Mouse (Mus musculus) layer of hippocampus, postnatal 36 days (tissue): Measurements from ENCODE around the gene Phkg2. TPM values are rescaled to one million over a fixed set of nuclear protein-coding genes. Genes with fewer than 3 reads are reported as not detected.

Experiments used
- DNase-seq, 2 experiments: peaks; one replicate each; pipeline ENCODE4 v3.0.0; 2022
- total RNA-seq, 2 experiments: library from RNA; stranded (reverse); gene quantifications; 2 replicates each; pipeline ENCODE4 v1.2.3; 2021

Phkg2 gene
- total RNA-seq, result 10 to 100 TPM; 86.3 to 95.5 TPM

DNA sequence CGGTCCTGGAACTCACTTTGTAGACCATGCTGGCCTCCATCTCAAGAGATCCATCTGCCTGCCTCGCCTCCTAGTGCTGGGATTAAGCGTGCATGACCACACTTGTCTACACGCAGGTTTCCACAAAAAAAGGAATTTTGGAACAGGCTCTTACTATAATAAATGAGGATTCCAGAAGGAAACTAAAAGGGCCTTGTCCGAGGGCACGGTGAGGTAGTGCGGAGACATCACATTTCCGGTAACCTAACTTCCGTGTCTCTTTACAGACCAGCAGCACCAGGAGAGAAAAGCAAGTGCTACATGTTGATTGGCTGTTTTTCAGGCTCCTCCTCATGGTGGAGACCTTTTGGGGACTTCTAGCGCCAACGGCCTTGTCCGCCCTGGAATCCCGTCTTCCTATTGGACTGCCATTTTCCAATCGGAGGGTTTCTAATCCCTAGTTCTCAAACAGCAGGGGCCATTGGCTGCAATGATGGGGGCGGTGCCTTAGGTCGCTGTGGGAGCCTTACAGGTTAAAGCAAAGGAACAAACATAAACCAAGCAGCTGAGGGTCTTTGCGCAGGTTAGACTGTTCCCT lies at the start of gene Phkg2:
TSS of gene Phkg2 (plus strand) at position 446 of the 577 bp plus-strand sequence.
- peak; percentile 89 to 90 for DNase-seq

DNA sequence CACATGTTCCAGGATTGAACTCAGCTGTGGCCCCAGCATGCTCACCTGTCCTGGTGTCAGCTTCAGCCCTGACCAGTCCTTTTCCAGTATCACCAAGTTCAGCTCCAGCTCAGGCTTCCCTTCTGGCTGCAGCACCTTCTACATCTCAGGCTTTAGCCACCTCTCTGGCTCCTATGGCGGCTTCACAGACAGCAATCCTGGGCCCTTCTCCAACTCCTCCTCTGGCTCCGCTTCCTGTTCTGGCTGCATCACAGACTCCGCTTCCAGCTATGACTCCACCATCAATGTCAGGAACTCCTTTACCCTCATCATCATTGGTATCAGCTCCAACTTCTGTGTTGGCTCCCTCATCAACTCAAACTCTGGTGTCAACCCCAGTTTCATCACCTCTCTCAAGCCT lies 31.5 kb upstream of the Phkg2 start:
- DNase-seq, result no peak

DNA sequence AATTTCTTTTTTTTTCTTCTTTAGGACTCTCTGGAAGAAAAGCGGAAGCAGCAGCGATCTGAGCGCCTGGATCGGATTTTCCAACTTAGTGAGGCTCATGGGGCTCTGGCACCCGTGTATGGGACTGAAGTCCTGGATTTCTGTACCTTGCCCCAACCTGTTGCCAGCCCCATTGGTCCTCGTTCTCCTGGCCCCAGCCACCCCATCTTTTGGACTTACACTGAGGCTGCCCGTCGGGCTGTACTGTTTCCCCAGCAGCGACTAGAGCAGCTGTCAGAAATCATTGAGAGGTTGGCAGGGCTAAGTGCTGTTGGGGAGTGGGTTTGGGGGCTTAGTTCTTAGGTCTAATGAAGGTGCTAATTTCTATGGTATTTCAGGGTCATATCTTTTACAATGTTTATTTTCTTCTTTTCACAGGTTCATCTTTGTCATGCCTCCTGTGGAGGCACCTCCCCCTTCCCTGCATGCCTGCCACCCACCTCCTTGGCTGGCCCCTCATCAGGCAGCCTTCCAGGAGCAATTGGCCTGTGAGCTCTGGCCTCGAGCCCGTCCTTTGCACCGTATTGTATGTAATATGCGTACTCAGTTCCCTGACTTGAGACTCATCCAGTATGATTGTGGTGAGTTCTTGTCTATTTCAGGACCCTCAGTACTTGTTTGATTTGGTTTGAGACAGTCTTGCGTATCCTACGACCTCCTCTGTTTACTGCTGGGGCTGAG lies 23.9 kb upstream of the Phkg2 start:
- DNase-seq, result peak in 1 of 2 experiments; percentile 34

DNA sequence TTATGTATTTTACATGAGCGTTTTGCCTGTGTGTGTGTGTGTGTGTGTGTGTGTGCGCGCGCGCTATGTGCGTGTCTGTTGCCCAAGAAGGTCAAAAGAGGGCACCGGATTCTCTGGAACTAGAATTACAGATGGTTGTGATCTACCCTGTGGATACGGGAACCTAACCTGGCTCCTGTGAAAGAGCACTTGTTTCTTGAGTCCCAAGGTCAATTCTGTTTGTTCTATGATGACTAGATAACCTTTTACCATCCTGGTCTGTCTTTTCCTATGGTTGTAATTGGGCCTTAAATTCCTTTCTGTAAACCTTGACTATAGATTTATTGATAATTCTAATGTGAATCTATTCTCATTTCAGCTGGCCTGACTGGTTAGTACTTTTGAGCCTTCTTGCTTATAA lies 21.6 kb upstream of the Phkg2 start:
- DNase-seq, result no peak

DNA sequence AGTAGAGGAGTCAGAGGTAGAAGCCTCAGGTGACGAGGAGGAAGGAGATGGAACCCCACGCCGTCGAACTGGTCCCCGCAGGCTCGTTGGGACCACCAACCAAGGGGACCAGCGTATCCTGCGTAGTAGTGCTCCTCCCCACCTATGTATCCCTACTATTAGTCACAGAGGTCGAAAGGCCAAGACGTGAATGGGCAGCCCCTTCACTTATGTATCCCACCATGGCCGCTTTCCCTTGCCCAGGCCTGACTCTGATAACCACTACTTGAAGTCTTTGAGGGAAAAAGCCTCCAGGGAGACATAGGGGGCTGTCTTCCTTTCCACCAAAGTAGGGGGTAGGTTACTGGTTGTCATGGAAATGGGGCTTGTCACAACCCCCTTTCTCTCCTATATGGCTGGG lies 12.6 kb upstream of the Phkg2 start:
- DNase-seq, result no peak

DNA sequence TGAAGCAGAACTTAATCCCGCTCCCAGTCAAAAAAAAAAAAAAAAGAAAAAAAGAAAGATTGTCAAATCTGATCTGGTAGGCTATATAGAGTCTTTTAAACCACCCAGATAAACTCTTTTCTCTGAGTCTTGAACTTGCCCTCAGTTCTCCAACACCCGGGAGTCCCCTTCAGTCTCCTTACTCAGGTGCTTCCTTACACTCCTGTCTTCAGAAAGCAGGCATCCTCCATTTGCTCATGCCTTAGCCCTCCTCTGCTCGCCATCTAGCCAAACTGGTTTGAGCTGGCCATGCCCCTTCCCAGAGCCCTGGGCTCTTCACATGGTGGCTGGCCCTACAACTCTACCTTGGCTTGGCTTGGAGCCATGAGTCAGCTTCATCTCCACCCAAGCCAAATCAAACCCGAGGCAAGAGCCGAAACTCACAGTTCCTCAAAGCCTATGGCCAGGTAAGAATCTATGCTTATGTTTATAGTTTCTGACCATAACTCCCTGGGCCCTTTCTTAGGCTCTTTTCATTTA lies 11.7 kb upstream of the Phkg2 start, which contains the start of gene Tmem265:
TSS of gene Tmem265 (plus strand) at position 51 of the 519 bp plus-strand sequence.
- DNase-seq, result no peak

DNA sequence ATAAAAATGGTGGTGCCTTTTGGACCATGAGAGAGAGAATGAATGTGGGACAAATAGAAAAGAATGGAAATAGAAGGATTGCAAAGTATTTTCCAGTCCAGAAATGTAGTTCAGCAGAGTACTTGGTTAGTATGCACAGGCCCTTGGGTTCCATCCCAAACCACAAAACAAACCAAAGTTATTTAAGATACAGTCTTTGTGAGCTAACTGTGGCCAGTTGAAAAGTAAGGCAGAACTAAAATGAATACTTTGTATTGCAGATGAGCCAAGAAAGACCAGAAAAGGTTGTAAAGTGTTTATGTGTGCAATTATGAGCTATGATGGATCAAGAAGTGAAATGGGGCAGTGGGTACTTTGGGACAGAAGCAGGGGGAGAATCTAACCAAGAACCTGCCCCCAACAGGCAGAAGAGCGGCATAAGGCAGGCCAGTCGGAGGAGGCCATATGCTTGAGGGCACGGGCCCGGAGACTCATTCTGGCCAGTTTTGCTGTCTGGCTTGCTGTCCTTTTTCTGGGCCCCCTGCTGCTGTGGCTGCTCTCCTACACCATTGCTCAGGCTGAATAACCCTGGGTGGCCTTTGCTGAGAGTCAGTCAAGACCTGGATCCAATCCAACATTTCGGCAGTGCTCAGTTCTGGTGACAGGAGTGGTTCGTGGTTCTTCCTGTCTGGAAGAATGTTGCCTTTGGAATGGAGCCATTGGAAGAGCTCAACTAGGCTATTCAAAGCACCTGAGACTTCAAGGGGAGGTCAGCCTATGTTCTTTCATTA lies 8.6 kb upstream of the Phkg2 start:
- DNase-seq, result no peak

DNA sequence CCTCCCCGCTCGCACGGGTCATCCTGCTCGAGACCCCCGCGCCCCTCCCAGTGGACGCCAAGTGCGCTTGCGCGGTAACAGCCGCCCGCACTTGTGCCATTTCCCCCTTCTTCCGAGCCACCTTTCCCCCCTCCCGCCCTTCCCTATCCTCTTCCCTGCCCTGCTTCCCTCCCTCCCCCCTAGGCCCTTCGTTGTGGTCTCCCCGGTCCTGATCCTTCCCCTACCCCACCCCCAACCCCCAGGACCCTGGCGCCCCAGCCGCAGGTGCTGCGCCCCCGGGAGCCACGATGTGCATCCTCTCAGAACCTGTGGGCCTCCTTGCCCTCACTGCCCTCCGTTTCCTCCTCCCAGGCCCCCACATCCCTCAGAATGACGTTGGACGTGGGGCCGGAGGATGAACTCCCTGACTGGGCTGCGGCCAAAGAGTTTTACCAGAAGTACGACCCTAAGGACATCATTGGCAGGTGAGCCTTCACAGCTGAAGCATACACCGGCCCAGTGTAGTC lies 416 bp downstream of the Phkg2 start:
- DNase-seq, result no peak

DNA sequence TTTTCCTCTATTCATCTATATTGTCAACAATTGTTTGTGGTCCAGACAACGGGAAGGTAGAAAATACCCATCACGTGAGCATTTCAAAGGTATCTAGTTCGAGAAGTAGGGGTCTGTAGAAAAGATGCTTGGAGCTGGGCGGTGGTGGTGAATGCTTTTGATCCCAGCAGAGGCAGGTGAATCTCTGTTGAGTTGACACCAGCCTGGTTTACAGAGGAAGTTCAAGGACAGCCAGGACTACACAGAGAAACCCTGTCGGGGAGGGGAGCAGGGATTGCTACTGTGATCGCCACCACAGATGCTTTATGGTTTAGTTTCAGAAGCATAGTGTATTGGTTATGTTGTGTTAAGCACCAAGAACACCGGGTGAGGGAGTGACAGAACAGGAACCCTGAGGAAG lies 975 bp downstream of the Phkg2 start:
- no peak for DNase-seq

DNA sequence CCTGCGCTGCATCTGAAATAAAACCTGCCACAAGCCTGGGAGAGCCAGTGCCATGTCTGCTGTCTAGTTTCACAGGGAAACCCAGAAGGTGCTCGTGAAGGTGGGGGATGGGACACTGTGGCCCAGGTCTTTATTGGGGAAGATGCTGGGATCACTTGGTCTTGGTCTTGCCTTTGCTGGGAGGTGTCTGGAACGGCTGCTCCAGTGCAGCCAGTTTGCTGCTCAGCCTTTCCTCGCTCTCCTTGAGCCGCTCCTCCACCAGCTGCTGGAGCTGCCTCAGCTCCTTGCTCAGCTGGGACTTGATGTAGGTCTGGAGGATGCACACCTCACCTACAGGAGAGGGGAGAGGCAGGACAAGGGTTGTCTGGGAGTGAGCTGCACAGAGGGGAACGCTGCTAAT lies 10.1 kb downstream of the Phkg2 start:
- DNase-seq, result no peak

DNA sequence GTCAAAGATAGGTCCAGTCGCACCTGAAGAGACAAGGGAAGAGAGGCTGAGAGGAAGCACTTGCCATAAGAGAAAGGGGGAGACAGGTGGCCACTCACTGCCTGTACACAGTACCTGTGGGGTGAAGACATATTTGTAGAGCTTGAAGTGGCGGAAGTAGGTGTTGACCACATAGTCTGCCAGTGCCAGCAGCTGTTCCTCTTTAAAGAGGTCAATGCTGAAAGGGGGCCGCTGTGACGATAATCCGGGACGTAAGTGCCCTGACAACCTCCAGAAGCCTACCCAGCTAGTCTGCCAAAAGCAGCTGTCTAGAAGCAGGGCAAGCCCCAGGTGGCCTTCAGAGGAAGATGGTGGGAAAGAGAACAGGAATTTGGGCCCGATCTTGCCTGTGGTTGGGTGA lies 11.9 kb downstream of the Phkg2 start:
- DNase-seq, result no peak

DNA sequence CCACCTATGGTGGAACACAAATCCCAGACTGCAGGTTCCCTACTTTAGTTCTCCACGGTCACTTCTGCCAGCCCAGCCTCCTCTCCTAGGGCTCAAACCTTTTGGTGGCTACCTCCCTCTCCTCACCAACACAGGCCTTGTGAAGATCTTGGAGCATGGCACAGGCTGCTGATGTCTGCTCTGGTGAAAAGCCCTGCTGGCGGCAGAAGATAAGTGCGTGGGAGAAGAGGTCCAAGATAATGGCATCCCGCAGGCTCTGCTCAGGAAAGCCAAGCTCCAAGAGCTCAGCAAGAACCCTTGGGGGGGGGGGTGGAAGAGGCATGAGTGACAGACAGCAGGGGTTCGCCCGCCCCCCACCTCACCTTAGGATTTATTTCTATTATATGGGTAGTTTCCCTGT lies 13.0 kb downstream of the Phkg2 start:
- no peak for DNase-seq

DNA sequence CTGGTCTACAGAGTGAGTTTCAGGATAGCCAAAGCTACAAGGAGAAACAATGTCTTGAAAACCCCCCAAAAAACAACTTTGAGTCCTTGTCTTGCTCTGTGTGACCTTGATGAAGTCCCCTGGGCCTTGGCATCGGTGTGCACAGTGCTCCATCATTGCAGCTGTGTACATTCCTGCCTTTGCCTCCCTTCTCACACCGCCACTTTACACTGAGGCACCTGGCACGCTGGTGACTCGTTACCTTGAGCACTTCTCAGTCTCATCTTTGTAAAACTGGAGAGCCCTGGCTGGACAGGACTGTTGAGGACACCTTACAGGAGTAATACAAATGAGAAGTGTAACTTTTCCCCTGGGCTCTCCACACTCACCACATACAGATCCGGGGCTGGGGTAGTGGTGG lies 14.1 kb downstream of the Phkg2 start:
- no peak for DNase-seq

DNA sequence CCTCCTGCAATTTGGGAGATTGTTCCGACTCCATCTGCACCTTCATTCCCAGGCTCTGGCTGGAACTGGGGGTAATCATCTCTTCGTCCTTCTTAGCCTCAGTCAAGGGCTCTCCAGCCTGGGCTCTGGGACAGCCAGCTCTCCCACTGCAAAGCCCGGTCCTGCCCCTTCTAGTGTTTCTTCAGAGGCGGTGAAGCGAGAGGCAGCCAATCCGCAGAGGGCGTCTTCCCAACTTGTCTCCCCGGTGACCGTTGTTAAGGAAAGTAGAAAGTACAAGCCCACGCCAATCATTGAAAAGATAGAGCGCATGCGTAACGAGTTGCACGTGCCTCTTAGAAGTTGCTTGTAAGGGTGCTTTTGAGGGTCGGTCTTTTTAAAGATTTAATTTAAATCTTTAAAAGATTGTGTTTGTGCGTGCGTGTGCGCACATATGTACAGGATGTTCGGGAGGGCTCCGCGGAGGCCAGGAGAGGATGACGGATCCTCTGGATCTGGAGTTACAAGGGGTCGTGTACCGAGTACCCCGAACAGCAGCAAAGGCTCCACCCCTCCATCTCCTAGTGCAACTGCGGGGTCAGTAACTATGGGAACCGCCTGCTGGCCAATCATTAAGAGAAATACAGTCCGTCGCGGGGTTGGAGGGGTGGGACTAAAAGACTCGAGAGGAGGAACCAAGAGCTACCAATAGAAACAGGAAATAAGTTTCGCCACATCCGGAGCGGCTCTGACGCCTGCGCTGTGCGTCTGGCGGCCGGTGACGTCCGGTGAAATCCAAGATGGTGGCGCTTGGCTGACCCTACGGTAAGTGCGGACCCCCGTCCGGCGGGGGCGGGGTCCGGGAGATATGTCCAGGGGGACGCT lies 15.1 kb downstream of the Phkg2 start, which contains the start of the genes Ccdc189 and Rnf40:
TSS of gene Ccdc189 (minus strand) at position 585 of the 861 bp plus-strand sequence.
TSS of gene Rnf40 (plus strand) at position 757 of the 861 bp plus-strand sequence.
- DNase-seq, result peak; percentile 92 to 95

DNA sequence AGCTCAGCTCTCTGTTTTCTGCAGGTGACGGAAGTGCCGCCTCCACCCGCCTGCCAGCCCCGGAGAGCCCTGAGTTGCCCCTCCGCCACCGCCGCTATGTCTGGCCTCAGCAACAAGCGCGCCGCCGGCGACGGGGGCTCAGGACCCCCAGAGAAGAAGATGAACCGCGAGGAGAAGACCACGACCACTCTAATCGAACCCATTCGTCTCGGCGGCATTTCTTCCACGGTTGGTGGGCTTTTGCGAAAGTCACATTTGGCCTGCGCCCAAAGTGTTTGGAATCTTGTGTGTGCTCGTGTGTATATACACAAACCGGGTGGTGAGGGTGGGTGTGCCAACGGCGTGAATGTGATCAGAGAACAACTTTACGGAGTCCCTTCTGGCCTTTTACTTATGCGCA lies 15.8 kb downstream of the Phkg2 start:
- no peak for DNase-seq

DNA sequence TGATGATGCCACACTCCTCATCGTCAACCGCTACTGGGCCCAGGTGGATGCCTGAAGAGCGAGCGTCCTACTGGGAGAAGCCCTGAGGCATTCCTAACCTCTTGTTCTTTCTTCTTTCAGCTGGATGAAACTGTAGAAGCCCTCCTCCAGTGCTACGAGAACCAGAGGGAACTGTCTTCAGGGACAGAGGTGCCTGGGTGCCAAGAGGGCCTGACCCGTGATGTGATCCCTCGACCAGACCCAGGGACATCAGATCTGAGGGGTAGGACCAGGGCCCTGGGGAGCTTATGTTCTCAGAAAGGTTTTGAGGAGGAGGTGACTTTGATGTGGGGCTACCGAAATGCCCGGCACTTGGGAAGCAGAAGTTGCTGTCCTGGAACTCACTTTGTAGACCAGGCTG lies 16.5 kb downstream of the Phkg2 start:
- DNase-seq, result no peak

DNA sequence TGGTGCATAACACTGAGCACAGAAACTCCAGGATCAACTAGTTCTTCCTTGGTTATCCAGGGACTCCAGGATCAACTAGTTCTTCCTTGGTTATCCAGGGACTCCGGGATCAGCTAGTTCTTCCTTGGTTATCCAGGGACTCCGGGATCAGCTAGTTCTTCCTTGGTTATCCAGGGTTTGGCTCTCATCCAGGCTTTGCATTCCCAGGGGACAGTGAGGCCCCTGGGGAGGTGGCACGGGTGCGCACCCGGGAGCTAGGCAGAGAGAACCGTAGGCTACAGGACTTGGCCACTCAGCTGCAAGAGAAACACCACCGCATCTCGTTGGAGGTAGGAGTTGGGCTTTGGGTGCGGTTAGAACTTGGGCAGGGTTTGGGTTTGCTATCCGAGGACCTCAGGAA lies 18.0 kb downstream of the Phkg2 start:
- no peak for DNase-seq

DNA sequence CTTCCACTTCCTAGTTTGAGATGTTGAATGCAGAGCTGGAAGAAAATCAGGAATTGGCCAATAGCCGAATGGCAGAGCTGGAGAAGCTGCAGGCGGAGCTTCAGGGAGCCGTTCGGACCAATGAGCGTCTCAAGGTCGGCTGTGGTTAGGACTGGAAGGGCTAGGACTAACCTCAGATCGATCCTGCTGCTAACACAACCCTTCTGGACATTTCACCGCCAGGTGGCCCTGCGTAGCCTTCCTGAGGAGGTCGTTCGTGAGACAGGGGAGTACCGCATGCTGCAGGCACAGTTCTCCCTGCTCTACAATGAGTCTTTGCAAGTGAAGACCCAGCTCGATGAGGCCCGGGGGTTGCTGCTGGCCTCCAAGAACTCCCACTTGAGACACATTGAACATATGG lies 19.4 kb downstream of the Phkg2 start:
- DNase-seq, result no peak

DNA sequence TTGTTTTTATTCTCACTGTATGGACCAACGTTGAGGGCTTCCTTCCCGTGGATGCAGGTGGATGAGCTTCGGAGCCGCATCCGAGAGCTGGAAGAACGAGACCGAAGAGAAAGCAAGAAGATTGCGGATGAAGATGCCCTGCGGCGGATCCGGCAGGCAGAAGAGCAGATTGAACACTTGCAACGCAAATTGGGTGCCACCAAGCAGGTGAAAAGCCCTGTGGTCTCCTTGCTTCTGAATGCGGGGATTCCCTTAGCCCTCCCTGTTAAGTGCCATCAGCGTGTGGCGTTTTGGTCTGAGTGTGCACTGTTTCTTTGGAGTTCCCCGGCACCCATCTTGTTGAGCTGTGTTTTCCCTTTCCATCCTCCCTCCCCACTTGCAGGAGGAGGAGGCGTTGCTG lies 23.6 kb downstream of the Phkg2 start:
- no peak for DNase-seq

DNA sequence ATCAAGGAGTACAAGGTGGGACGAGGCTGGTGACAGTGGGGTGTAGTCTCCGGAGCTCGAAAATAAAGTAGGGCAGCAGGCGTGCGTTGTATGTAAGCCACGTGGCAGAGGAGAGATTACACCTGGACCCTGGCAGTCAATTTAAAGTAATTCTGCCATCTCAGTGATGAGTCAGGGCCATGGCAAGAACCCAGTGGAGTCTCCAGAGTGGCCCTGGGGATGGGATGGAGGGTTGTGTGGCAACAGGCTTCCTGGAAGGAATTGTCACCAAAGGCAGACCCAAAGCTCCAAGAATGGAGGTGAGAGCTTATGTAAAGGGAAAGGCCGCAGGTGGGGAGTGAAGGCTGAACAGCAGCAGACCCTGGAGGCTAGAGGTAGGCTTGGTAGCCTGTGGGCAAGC lies 27.5 kb downstream of the Phkg2 start:
- no peak for DNase-seq

DNA sequence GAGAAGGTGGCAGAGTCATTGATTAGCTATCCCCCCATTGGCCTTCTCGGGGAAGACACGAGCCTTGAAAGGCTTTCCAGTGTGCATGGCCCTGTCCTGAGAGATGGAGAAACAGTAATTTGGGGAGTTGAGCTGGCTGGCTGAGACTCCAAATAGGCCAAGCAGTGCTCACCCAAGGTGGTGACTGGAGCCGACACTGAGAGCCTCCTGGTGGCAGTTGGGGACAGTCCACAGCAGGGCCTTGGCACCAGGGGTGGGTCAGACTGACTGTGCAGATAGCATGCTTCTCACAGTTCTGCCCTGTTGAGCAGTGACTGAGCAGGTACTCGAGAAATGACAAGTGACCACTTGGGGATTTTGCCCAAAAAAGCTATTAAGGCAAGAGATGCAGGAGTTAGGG lies 28.6 kb downstream of the Phkg2 start:
- no peak for DNase-seq

DNA sequence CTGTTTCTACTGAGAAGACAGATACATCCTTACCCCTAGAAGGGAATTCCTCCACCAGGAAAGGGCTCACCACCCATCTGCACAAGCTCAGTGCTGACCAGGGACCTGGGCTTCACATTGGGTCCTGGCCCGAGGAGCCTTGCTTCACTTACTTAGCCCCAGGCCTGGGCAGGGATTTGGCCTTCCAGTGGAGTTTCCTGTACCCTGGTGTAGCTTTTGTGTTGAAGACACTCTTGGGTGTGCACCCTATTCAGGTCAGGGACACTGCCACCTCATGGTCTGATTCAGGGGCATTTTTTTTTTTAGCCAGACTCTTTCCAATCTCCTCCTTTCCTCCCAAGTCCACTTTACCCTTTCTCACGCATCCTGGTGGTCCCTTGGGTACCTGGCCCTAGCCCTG lies 29.8 kb downstream of the Phkg2 start:
- no peak for DNase-seq
